Mouse (Mus musculus): Measurements from ENCODE around the gene 2010111I01Rik. TPM values are rescaled to one million over a fixed set of nuclear protein-coding genes. Genes with fewer than 3 reads are reported as not detected.

The 2010111I01Rik gene
- polyA plus RNA-seq, 1 experiment from 2014 or later, result 17.2 TPM

- Histone ChIP-seq H3K27me3 (replicated peaks) (no peaks in the 10 kb centered on the region), H3K4me1 (0 out of 2 replicates have a peak, but pooled peaks cover 3% of the 10 kb centered on the region), H3K9me3 (replicated peaks) (no peaks in the 10 kb centered on the region), H3K36me3 (peaks cover 47% of the 10 kb centered on the region), H3K4me2 (no peak overlapping the region), H3K9ac (no peak overlapping the region), H3K4me3 (no peak overlapping the region), H3K27ac (no peak overlapping the region)
- 79% methylated on average over 3 of the region's 3 CpGs for WGBS (ENCODE audit: insufficient replicate concordance)
- no peak for ATAC-seq
Observed at GRCm38 (mm10) chr13:63284748-63285147, 320.1 kb downstream of the 2010111I01Rik start.

- 74% methylated on average over 11 of the region's 11 CpGs for WGBS (ENCODE audit: insufficient replicate concordance)
- no peak for ATAC-seq
- H3K36me3 ChIP-seq, result peaks cover 59% of the 10 kb centered on the region
Observed at GRCm38 (mm10) chr13:63286483-63287102, 321.9 kb downstream of the 2010111I01Rik start.

GRCm38 (mm10) chr13:63289152-63289551, 324.5 kb downstream of the 2010111I01Rik start:
- H3K9ac ChIP-seq, result no peak overlapping the region
- no peaks in the 10 kb centered on the region for H3K9me3 ChIP-seq (replicated peaks)
- peaks cover 7% of the 10 kb centered on the region; the same call in 1 of the 2 replicates for H3K4me1 ChIP-seq
- WGBS (ENCODE audit: insufficient replicate concordance), result 75% methylated on average over 4 of the region's 4 CpGs
- no peaks in the 10 kb centered on the region for H3K27me3 ChIP-seq (replicated peaks)
- no peak overlapping the region for H3K4me2 ChIP-seq
- no peak overlapping the region for H3K27ac ChIP-seq
- ATAC-seq, result no peak
- H3K36me3 ChIP-seq, result peaks cover 45% of the 10 kb centered on the region
- H3K4me3 ChIP-seq, result no peak overlapping the region

More at GRCm38 (mm10) chr13:63286483-63287102, 321.9 kb downstream of the 2010111I01Rik start:
- H3K9ac ChIP-seq, result no peak overlapping the region
- H3K9me3 ChIP-seq (replicated peaks), result no peaks in the 10 kb centered on the region
- H3K4me1 ChIP-seq, result no peaks in the 10 kb centered on the region
- H3K4me3 ChIP-seq, result no peak overlapping the region
- H3K27ac ChIP-seq, result no peak overlapping the region
- H3K27me3 ChIP-seq (replicated peaks), result no peaks in the 10 kb centered on the region
- H3K4me2 ChIP-seq, result no peak overlapping the region

- H3K4me2 ChIP-seq, result no peak overlapping the region
- no peak for ATAC-seq
- no peaks in the 10 kb centered on the region for H3K27me3 ChIP-seq (replicated peaks)
- 77% methylated on average over 5 of the region's 5 CpGs for WGBS (ENCODE audit: insufficient replicate concordance)
- no peak overlapping the region for H3K9ac ChIP-seq
- peaks cover 45% of the 10 kb centered on the region for H3K36me3 ChIP-seq
- H3K4me3 ChIP-seq, result no peak overlapping the region
- no peaks in the 10 kb centered on the region for H3K9me3 ChIP-seq (replicated peaks)
- H3K4me1 ChIP-seq, result peaks cover 7% of the 10 kb centered on the region; the same call in 1 of the 2 replicates
- H3K27ac ChIP-seq, result no peak overlapping the region
Observed at GRCm38 (mm10) chr13:63289687-63290086, 325.0 kb downstream of the 2010111I01Rik start.

- WGBS (ENCODE audit: insufficient replicate concordance), result 86% methylated on average over 4 of the region's 4 CpGs
- Histone ChIP-seq H3K36me3 (peaks cover 44% of the 10 kb centered on the region), H3K4me2 (no peak overlapping the region), H3K9me3 (replicated peaks) (no peaks in the 10 kb centered on the region), H3K9ac (no peak overlapping the region), H3K27me3 (replicated peaks) (no peaks in the 10 kb centered on the region), H3K4me1 (peaks cover 7% of the 10 kb centered on the region; the same call in 1 of the 2 replicates), H3K27ac (no peak overlapping the region), H3K4me3 (no peak overlapping the region)
- ATAC-seq, result no peak
Observed at GRCm38 (mm10) chr13:63290126-63290525, 325.4 kb downstream of the 2010111I01Rik start.

- peaks cover 39% of the 10 kb centered on the region for H3K36me3 ChIP-seq
Observed at GRCm38 (mm10) chr13:63291016-63291415, 326.3 kb downstream of the 2010111I01Rik start.

GRCm38 (mm10) chr13:63293647-63294046, 329.0 kb downstream of the 2010111I01Rik start:
- H3K36me3 ChIP-seq, result peaks cover 38% of the 10 kb centered on the region
- H3K9ac ChIP-seq, result no peak overlapping the region
- H3K4me1 ChIP-seq, result peaks cover 7% of the 10 kb centered on the region; the same call in 1 of the 2 replicates
- no peak overlapping the region for H3K4me2 ChIP-seq
- 63% methylated on average over 3 of the region's 3 CpGs for WGBS (ENCODE audit: insufficient replicate concordance)
- H3K27ac ChIP-seq, result peak overlapping the region; percentile 39; the same call in 1 of the 2 replicates
- no peak for ATAC-seq
- no peak overlapping the region for H3K4me3 ChIP-seq
- H3K9me3 ChIP-seq (replicated peaks), result no peaks in the 10 kb centered on the region
- no peaks in the 10 kb centered on the region for H3K27me3 ChIP-seq (replicated peaks)

More at GRCm38 (mm10) chr13:63291016-63291415, 326.3 kb downstream of the 2010111I01Rik start:
- ATAC-seq, result no peak
- Histone ChIP-seq H3K4me2 (no peak overlapping the region), H3K27me3 (replicated peaks) (no peaks in the 10 kb centered on the region), H3K4me1 (peaks cover 7% of the 10 kb centered on the region; the same call in 1 of the 2 replicates), H3K27ac (no peak overlapping the region), H3K9ac (no peak overlapping the region), H3K9me3 (replicated peaks) (no peaks in the 10 kb centered on the region), H3K4me3 (no peak overlapping the region)
- WGBS (ENCODE audit: insufficient replicate concordance), result 77% methylated on average over 6 of the region's 6 CpGs

GRCm38 (mm10) chr13:63294359-63295193, 329.9 kb downstream of the 2010111I01Rik start:
- peak; percentile 43 for ATAC-seq
- Histone ChIP-seq H3K4me2 (no peak overlapping the region), H3K4me3 (no peak overlapping the region)

GRCm38 (mm10) chr13:63296300-63296699, 331.6 kb downstream of the 2010111I01Rik start:
- H3K4me3 ChIP-seq, result no peak overlapping the region
- H3K9me3 ChIP-seq (replicated peaks), result no peaks in the 10 kb centered on the region
- H3K4me1 ChIP-seq, result peaks cover 7% of the 10 kb centered on the region; the same call in 1 of the 2 replicates
- peaks cover 50% of the 10 kb centered on the region for H3K36me3 ChIP-seq
- no peak for ATAC-seq
- no peak overlapping the region for H3K4me2 ChIP-seq
- no peak overlapping the region for H3K27ac ChIP-seq
- H3K9ac ChIP-seq, result no peak overlapping the region
- WGBS (ENCODE audit: insufficient replicate concordance), result 81% methylated on average over 11 of the region's 11 CpGs
- H3K27me3 ChIP-seq (replicated peaks), result no peaks in the 10 kb centered on the region

More at GRCm38 (mm10) chr13:63294359-63295193, 329.9 kb downstream of the 2010111I01Rik start:
- H3K27me3 ChIP-seq (replicated peaks), result no peaks in the 10 kb centered on the region
- H3K27ac ChIP-seq, result peak overlapping the region; percentile 39; the same call in 1 of the 2 replicates
- H3K9me3 ChIP-seq (replicated peaks), result no peaks in the 10 kb centered on the region
- 57% methylated on average over 15 of the region's 15 CpGs for WGBS (ENCODE audit: insufficient replicate concordance)
- H3K9ac ChIP-seq, result no peak overlapping the region
- peaks cover 7% of the 10 kb centered on the region; the same call in 1 of the 2 replicates for H3K4me1 ChIP-seq
- H3K36me3 ChIP-seq, result peaks cover 45% of the 10 kb centered on the region

GRCm38 (mm10) chr13:63297003-63297402, 332.3 kb downstream of the 2010111I01Rik start:
- Histone ChIP-seq H3K4me2 (no peak overlapping the region), H3K27ac (no peak overlapping the region), H3K4me3 (no peak overlapping the region), H3K4me1 (peaks cover 7% of the 10 kb centered on the region; the same call in 1 of the 2 replicates), H3K36me3 (peaks cover 56% of the 10 kb centered on the region), H3K27me3 (replicated peaks) (no peaks in the 10 kb centered on the region), H3K9me3 (replicated peaks) (no peaks in the 10 kb centered on the region), H3K9ac (no peak overlapping the region)
- WGBS (ENCODE audit: insufficient replicate concordance), result 82% methylated on average over 2 of the region's 2 CpGs
- no peak for ATAC-seq

- no peaks in the 10 kb centered on the region for H3K27me3 ChIP-seq (replicated peaks)
- no peaks in the 10 kb centered on the region for H3K9me3 ChIP-seq (replicated peaks)
- H3K36me3 ChIP-seq, result peaks cover 64% of the 10 kb centered on the region
Observed at GRCm38 (mm10) chr13:63297933-63298332, 333.2 kb downstream of the 2010111I01Rik start.

GRCm38 (mm10) chr13:63298931-63299330, 334.2 kb downstream of the 2010111I01Rik start:
- Histone ChIP-seq H3K27ac (no peak overlapping the region), H3K4me3 (no peak overlapping the region), H3K36me3 (peaks cover 74% of the 10 kb centered on the region), H3K9me3 (replicated peaks) (no peaks in the 10 kb centered on the region), H3K4me2 (no peak overlapping the region), H3K27me3 (replicated peaks) (no peaks in the 10 kb centered on the region), H3K4me1 (peaks cover 3% of the 10 kb centered on the region; the same call in 1 of the 2 replicates), H3K9ac (no peak overlapping the region)
- 83% methylated on average over 5 of the region's 5 CpGs for WGBS (ENCODE audit: insufficient replicate concordance)
- ATAC-seq, result no peak

More at GRCm38 (mm10) chr13:63297933-63298332, 333.2 kb downstream of the 2010111I01Rik start:
- Histone ChIP-seq H3K27ac (no peak overlapping the region), H3K4me3 (no peak overlapping the region), H3K4me1 (peaks cover 7% of the 10 kb centered on the region; the same call in 1 of the 2 replicates), H3K9ac (no peak overlapping the region), H3K4me2 (no peak overlapping the region)
- ATAC-seq, result no peak
- 87% methylated on average over 3 of the region's 3 CpGs for WGBS (ENCODE audit: insufficient replicate concordance)
